Mouse (Mus musculus) midbrain, embryonic 10.5 days (tissue): ENCODE measurements at regions not wholly inside any gene's neighbourhood (a gene's known extent, or its start where the extent isn't known, plus 50 kb on each side); places are given as distances from the start of the nearest gene placed in this dataset.

Experiments
- DNase-seq: peaks from one replicate; pipeline ENCODE4 v3.0.0-alpha.2; 2017; ENCODE audit warnings: low spot score
- H3K27ac ChIP-seq: fragments of 300-500 bp; sonication (generic); replicated peaks from 2 replicates; pipeline ENCODE4 v1.5.1; 2016; ENCODE audit warnings: mild to moderate bottlenecking
- H3K27me3 ChIP-seq: fragments of 300-500 bp; sonication (generic); 2 replicates; pipeline ENCODE4 v1.6.1; 2016; ENCODE audit warnings: low read depth, mild to moderate bottlenecking; ENCODE audit not compliant: poor library complexity, severe bottlenecking
- H3K36me3 ChIP-seq: fragments of 300-500 bp; sonication (generic); 2 replicates; pipeline ENCODE4 v1.6.1; 2016; ENCODE audit warnings: mild to moderate bottlenecking, moderate library complexity
- H3K4me1 ChIP-seq: fragments of 300-500 bp; sonication (generic); 2 replicates; pipeline ENCODE4 v1.6.1; 2016
- H3K4me3 ChIP-seq: fragments of 300-500 bp; sonication (generic); 2 replicates; pipeline ENCODE4 v1.5.1; 2016; ENCODE audit warnings: mild to moderate bottlenecking, moderate library complexity
- H3K9me3 ChIP-seq: fragments of 300-500 bp; sonication (generic); replicated peaks from 2 replicates; pipeline ENCODE4 v1.6.1; 2016; ENCODE audit warnings: mild to moderate bottlenecking
- WGBS: fragments of 180-500 bp; shearing (Covaris S2); methylation state at CpG from one replicate; pipeline ENCODE4 v1.1.7; 2016; 5-methylcytosine and 5-hydroxymethylcytosine counted together

DNA sequence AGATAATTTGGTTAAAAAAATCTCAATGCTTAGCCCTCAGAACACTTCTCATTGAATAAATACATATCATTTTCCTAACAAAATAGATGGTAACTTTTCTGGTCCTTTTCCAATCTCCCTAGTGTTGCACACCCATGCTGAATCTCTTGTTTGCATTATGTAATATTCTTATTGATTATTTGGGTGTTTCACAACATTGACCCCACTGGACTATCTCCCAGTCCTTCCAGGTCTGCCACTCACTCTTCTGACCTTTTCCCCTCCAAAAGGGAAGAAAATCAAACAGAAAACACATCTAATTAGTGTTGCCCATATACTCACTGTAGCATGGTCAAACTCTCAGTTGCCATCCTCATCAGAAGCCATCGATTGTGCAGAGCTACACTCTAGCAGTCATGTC, 305.7 kb downstream of the 9330182O14Rik start:
- WGBS = 94% methylated on average over 1 of the region's 1 CpGs
- no peaks in the 10 kb centered on the region for H3K36me3 ChIP-seq
- H3K4me1 ChIP-seq = peaks cover 7% of the 10 kb centered on the region
- no peaks in the 10 kb centered on the region for H3K27me3 ChIP-seq
- no peak overlapping the region for H3K27ac ChIP-seq
- no peak overlapping the region for H3K4me3 ChIP-seq
- DNase-seq = no peak
- H3K9me3 ChIP-seq = no peaks in the 10 kb centered on the region

DNA sequence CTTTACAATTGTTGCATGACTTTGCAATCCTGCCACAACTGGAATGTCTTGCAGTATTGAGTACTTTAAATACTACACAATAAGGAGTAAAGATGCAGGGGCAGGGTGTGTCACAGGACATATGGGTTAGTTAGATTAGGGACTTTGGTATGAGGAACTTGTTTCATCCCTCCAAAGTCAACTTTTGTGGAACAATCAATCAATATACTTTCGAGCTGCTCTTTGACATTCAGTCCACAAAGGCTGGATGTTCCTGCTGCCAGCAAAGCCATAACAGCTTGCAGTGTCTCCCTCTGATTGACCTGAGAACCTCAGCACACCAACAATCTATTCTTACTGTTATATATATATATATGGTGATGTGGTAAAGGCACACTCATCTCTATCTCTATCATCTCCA, 314.5 kb downstream of the 9330182O14Rik start:
- no peaks in the 10 kb centered on the region for H3K9me3 ChIP-seq
- 90% methylated on average over 1 of the region's 1 CpGs for WGBS
- no peak for DNase-seq
- H3K27ac ChIP-seq = no peak overlapping the region
- no peaks in the 10 kb centered on the region for H3K27me3 ChIP-seq
- H3K36me3 ChIP-seq = no peaks in the 10 kb centered on the region
- no peaks in the 10 kb centered on the region for H3K4me1 ChIP-seq
- no peak overlapping the region for H3K4me3 ChIP-seq

DNA sequence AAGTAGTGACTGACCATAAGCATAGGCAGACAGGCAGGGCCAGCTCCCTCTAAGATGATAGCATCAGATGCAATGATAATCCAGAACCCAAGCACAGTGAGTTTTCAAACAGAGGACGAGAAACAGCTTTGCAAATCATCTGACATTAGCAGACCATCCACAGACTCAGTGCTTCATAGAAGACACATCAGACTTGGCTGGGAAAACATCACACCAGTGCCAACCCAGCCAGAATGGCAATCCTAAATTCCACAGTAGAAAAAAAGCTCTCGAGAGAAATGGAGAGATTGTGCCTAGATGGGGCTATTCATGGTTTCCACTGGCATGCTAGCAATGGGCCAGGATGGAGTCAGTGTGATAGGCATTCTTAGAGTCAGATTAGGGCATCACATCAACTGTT, 319.1 kb downstream of the 9330182O14Rik start:
- no peaks in the 10 kb centered on the region for H3K9me3 ChIP-seq
- WGBS = 94% methylated on average over 2 of the region's 2 CpGs
- DNase-seq = no peak
- H3K36me3 ChIP-seq = no peaks in the 10 kb centered on the region
- H3K27ac ChIP-seq = no peak overlapping the region
- H3K4me1 ChIP-seq = no peaks in the 10 kb centered on the region
- H3K4me3 ChIP-seq = no peak overlapping the region
- no peaks in the 10 kb centered on the region for H3K27me3 ChIP-seq

DNA sequence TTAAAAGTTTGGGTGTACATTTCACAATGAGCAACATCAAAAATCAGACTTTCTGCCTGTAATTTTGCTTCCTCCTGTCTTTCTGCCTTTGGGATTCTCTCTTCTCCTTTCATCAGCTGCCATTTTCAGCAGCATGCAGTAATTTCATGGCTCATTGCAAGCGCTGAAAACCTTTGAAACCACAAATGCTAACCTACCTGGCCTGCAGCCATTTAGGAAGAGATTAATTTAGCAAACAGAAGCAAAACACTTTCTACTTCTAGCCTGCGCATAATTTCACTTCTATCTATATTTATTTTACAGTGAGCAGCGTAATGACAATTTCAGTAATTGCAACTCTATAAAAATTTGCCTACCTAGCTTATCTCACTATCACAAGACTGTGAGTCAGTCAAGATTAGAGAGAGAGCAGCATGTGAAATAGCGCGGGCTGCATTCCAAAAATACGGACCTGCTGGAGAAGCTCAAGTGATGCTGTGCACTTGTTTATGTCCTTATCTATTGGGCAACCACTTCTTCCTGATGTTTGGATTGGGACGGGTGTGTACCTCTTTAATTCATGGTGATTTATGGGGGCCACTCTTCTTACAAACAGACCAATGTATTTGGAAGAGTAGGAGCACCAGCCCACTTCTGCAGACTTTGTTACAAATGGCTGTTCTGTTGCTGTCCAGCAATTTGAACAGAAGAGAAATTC, 341.6 kb downstream of the 9330182O14Rik start:
- Histone ChIP-seq H3K4me3 (no peak overlapping the region), H3K27ac (no peak overlapping the region), H3K27me3 (no peaks in the 10 kb centered on the region), H3K4me1 (no peaks in the 10 kb centered on the region), H3K36me3 (no peaks in the 10 kb centered on the region), H3K9me3 (no peaks in the 10 kb centered on the region)
- DNase-seq = no peak
- 86% methylated on average over 7 of the region's 7 CpGs for WGBS

DNA sequence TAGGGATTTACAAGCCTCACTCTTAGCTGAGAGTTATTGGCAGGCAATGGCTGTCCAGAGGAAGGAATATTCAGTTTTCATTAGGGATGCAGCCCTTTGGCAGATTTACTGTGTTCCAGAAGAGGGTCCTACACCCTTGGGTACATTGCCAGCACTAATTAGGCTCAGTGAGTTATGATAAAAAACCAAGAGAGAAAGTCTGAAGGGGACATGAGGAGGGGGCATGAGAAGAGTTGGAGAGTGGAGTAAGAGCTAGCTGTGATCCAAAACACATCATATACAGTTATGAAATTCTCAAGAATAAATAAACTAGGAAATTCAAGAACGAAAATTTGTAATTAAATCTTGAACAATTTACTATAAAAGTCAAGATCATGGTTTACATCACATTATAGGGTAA, 346.2 kb downstream of the 9330182O14Rik start:
- H3K27me3 ChIP-seq = no peaks in the 10 kb centered on the region
- H3K4me3 ChIP-seq = no peak overlapping the region
- no peaks in the 10 kb centered on the region for H3K4me1 ChIP-seq
- H3K27ac ChIP-seq = no peak overlapping the region
- no peak for DNase-seq
- 71% methylated on average over 1 of the region's 1 CpGs for WGBS
- no peaks in the 10 kb centered on the region for H3K9me3 ChIP-seq
- no peaks in the 10 kb centered on the region for H3K36me3 ChIP-seq

DNA sequence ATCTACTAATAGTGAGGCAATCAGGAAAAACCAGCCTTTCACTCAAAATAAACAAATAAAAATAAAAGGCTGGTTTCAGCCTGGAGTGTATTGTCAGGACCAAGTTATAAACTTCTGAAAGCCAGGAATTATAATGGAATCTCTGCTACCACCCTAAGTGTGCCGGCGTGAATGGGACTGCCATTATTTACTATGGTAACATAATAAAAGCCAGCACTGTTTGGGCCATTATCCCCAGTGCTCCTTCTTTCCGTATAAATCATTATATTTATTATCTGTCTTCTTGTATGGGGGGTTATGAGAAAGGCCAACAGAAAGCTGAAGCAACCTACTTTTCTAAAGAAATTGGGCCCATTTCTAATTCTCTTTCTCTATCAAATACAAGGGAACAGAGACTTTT, 347.1 kb downstream of the 9330182O14Rik start:
- 82% methylated on average over 3 of the region's 3 CpGs for WGBS
- Histone ChIP-seq H3K9me3 (no peaks in the 10 kb centered on the region), H3K36me3 (no peaks in the 10 kb centered on the region), H3K27ac (no peak overlapping the region), H3K4me3 (no peak overlapping the region), H3K4me1 (no peaks in the 10 kb centered on the region), H3K27me3 (no peaks in the 10 kb centered on the region)
- no peak for DNase-seq

DNA sequence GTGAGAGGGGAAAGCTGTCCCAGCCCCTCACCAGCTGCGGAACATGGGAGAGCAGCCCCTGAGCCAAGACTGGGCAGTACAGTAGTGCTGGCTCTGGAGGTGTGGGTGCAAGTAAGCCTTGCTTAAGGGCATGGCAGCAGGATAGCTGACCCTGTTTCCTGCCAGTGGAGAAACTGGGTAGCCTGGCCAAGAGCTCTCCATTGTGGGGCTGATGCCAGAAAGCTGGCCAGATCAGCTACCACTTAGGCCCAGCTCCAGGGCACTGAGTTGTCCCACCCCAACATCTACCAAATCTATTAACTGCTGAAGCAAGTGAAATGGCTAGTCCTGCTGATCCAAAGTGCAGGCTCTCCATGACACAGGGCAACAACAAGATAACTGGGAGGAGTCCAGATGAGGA, 351.8 kb downstream of the 9330182O14Rik start:
- DNase-seq = no peak
- no peaks in the 10 kb centered on the region for H3K36me3 ChIP-seq
- no peak overlapping the region for H3K4me3 ChIP-seq
- no peaks in the 10 kb centered on the region for H3K4me1 ChIP-seq
- H3K9me3 ChIP-seq = no peaks in the 10 kb centered on the region
- 90% methylated on average over 1 of the region's 1 CpGs for WGBS
- H3K27me3 ChIP-seq = no peaks in the 10 kb centered on the region
- H3K27ac ChIP-seq = no peak overlapping the region

DNA sequence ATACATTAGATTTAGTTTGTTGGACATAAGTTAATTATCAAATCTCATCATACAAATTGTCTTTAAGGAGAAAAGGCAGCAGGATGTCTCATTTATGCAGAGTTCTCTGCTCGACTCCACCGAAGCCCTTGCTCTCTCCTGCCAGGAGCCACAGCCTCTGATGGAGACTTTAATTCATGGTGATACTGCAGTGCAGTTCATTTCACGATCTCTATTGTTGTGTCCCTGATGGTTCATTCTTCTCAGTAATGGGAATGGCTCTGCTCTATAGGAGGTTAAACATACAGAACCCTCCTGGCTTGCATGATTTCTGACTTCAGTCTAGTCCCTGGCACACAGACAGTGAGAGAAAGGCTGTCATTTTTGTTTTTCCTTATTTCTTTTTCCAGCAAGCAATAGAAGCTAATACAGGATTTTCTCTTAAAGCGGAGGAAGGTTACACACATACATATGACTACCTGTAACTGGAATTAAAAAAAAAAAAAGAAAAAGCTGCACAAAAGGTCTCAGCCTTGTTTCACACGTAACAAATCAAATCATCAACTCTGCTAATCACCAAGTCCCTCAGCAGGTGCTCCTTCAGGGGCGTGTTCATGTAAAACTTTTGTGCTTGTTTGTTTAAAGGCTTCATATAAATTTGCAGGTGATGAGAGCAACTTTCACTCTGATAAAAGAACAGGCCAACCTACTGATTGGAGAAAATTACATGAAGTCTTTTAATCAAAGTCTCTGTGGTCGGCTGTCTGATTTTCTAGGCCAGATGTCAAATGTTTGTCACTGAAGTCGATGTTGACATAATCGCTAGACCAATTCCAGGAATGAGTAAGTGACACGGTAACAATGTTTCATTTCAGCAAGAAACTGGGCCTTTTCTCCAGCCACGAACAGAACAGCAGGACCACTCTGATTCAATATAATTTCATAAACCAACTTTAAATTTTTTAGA, 367.3 kb downstream of the 9330182O14Rik start:
- H3K4me3 ChIP-seq = no peak overlapping the region
- H3K4me1 ChIP-seq = no peaks in the 10 kb centered on the region
- 68% methylated on average over 11 of the region's 11 CpGs for WGBS
- DNase-seq = no peak
- no peaks in the 10 kb centered on the region for H3K9me3 ChIP-seq
- H3K27me3 ChIP-seq = no peaks in the 10 kb centered on the region
- no peaks in the 10 kb centered on the region for H3K36me3 ChIP-seq
- no peak overlapping the region for H3K27ac ChIP-seq

DNA sequence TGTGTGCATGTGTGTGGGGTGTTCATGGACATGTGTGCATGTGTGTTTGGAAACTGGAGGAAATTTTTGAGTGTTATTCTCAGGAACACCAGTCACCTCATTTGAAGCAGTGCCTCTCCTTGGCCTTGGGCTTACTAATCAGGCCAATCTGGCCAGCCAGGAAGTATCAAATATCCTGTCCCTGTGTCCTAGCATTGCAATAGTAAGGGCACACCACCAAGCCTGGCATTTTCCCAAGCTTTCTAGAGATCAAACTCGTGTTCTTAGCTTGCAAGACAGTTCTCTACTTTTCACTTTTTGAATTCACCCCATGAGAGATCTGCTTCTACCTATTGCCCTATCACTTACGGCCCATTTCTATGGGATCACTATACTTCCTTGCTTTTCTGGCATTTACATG, 376.7 kb downstream of the 9330182O14Rik start:
- WGBS = 75% methylated on average over 2 of the region's 2 CpGs
- DNase-seq = no peak
- H3K27me3 ChIP-seq = no peaks in the 10 kb centered on the region
- no peak overlapping the region for H3K4me3 ChIP-seq
- H3K9me3 ChIP-seq = no peaks in the 10 kb centered on the region
- H3K27ac ChIP-seq = no peak overlapping the region
- H3K4me1 ChIP-seq = no peaks in the 10 kb centered on the region
- no peaks in the 10 kb centered on the region for H3K36me3 ChIP-seq

DNA sequence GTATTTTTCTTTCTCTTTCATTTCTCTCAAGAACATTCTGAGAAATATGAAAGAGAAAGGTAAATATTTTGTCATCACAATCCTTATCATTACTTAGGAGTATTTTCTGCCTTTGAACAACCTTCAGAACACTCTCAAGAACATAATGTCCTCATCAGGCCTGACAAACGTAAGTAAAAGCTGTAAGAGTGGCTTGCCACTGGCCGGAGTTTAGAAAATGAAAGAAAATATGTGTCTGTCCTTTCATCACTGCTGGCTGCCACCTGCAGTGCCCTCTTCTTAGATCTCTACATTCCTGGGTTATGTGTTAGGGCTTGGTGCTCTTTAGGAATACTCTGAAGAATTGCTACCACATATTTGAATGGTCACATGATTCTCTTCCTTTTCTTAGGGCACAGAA, 390.2 kb downstream of the 9330182O14Rik start:
- Histone ChIP-seq H3K4me1 (no peaks in the 10 kb centered on the region), H3K4me3 (no peak overlapping the region), H3K9me3 (no peaks in the 10 kb centered on the region), H3K27me3 (no peaks in the 10 kb centered on the region), H3K36me3 (no peaks in the 10 kb centered on the region), H3K27ac (no peak overlapping the region)
- WGBS = 77% methylated on average over 2 of the region's 2 CpGs
- DNase-seq = no peak

DNA sequence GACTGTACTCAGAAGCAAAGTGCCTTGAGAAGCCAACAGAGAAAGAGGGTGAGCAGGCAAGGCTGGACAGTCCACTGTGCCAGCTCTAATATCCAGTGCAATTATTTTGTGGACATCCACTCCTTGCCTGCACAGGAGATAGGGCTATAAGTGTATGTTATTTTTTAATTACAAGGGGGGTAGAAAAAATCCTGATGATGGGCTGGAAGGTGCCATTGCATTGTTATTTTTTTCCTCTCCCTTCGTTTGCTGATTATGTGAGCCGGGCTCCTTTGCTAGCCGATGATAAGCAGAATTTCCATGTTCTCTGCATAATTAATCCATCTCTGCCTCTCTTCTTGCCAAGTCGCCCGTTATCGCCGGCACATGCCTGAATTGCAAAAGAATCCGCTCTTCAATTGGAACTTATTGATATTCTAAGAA, 399.3 kb downstream of the 9330182O14Rik start:
- 93% methylated on average over 8 of the region's 8 CpGs for WGBS
- Histone ChIP-seq H3K27me3 (no peaks in the 10 kb centered on the region), H3K27ac (no peak overlapping the region), H3K4me3 (no peak overlapping the region), H3K4me1 (no peaks in the 10 kb centered on the region), H3K9me3 (no peaks in the 10 kb centered on the region), H3K36me3 (no peaks in the 10 kb centered on the region)
- DNase-seq = no peak

DNA sequence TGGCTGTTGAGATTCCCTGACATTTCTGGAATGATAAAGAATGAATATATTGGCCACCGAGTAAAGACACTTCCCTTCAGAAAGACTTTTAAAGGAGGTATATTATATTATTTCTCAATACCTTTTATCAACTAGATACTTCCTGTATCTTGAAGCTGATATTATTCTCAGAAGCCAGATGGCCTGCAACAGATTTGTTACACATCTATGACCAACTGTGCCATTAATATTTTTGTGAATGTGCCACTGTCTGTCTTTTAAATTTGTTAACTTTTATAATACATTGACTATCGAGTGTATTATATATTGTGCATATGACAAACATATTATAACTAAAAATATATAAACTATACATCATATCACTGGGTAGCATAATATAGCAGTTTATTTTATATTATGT, 427.5 kb downstream of the 9330182O14Rik start:
- no peaks in the 10 kb centered on the region for H3K9me3 ChIP-seq
- H3K27ac ChIP-seq = no peak overlapping the region
- H3K4me3 ChIP-seq = no peak overlapping the region
- no peaks in the 10 kb centered on the region for H3K36me3 ChIP-seq
- no peaks in the 10 kb centered on the region for H3K4me1 ChIP-seq
- no peaks in the 10 kb centered on the region for H3K27me3 ChIP-seq
- DNase-seq = no peak
- 91% methylated on average over 2 of the region's 2 CpGs for WGBS

DNA sequence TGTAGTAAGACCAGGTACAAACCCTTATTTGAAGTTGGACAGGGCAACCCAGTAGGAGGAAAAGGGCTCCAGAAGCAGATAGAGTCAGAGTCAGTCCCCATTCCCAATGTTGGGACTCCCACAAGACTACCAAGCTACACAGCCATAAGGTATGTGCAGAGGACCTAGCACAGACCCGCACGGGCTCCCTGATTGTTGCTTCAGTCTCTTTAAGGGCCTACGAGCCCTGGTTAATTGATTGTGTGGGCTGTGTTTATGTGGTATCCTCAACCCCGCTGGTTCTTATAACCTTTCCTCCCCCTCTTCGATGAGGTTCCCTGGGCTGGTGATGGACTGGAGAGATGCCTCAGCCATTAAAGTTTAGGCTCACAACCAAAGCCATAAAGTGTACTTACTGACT, 431.6 kb downstream of the 9330182O14Rik start:
- no peaks in the 10 kb centered on the region for H3K4me1 ChIP-seq
- no peaks in the 10 kb centered on the region for H3K27me3 ChIP-seq
- H3K36me3 ChIP-seq = no peaks in the 10 kb centered on the region
- 72% methylated on average over 5 of the region's 5 CpGs for WGBS
- H3K27ac ChIP-seq = no peak overlapping the region
- no peak overlapping the region for H3K4me3 ChIP-seq
- DNase-seq = no peak
- no peaks in the 10 kb centered on the region for H3K9me3 ChIP-seq
